Mouse (Mus musculus): ENCODE data around the gene Zfp827.
A peak's percentile ranks its signal among the peaks of the same experiment; 100 is the strongest.
"Not testable (repeated sequence)": the region's sequence is repeated elsewhere in the genome, so short reads cannot be mapped to it uniquely, and the experiment has no call there.

Zfp827 gene

GRCm38 (mm10) chr8:79113533-79113932 is 85.3 kb downstream of the Zfp827 start:
- no peak for DNase-seq

GRCm38 (mm10) chr8:79114561-79114960 is 86.3 kb downstream of the Zfp827 start:
- peak; percentile 25 for DNase-seq

- peak; percentile 47 for DNase-seq
Observed at GRCm38 (mm10) chr8:79116436-79116835, 88.2 kb downstream of the Zfp827 start.

- no peak for DNase-seq
Observed at GRCm38 (mm10) chr8:79117711-79118110, 89.5 kb downstream of the Zfp827 start.

- DNase-seq, result no peak
Observed at GRCm38 (mm10) chr8:79121614-79122013, 93.4 kb downstream of the Zfp827 start.

GRCm38 (mm10) chr8:79124231-79124630 is 96.0 kb downstream of the Zfp827 start:
- DNase-seq, result no peak

GRCm38 (mm10) chr8:79127211-79127816 is 99.1 kb downstream of the Zfp827 start:
- DNase-seq, result no peak

- DNase-seq, result not testable (repeated sequence)
Observed at GRCm38 (mm10) chr8:79128534-79128933, 100.3 kb downstream of the Zfp827 start.

GRCm38 (mm10) chr8:79139614-79140013 is 111.4 kb downstream of the Zfp827 start:
- DNase-seq, result no peak

GRCm38 (mm10) chr8:79140981-79141380 is 112.7 kb downstream of the Zfp827 start:
- DNase-seq, result no peak

- DNase-seq, result no peak
Observed at GRCm38 (mm10) chr8:79141592-79141991, 113.4 kb downstream of the Zfp827 start.

GRCm38 (mm10) chr8:79143729-79144128 is 115.5 kb downstream of the Zfp827 start:
- DNase-seq, result peak; percentile 17

- no peak for DNase-seq
Observed at GRCm38 (mm10) chr8:79145210-79145609, 117.0 kb downstream of the Zfp827 start.

GRCm38 (mm10) chr8:79145626-79146025 is 117.4 kb downstream of the Zfp827 start:
- no peak for DNase-seq

- no peak for DNase-seq
Observed at GRCm38 (mm10) chr8:79148799-79149198, 120.6 kb downstream of the Zfp827 start.

GRCm38 (mm10) chr8:79149880-79150279 is 121.6 kb downstream of the Zfp827 start:
- no peak for DNase-seq

- DNase-seq, result no peak
Observed at GRCm38 (mm10) chr8:79150544-79151192, 122.4 kb downstream of the Zfp827 start.

GRCm38 (mm10) chr8:79151644-79152043 is 123.4 kb downstream of the Zfp827 start:
- DNase-seq, result no peak

- no peak for DNase-seq
Observed at GRCm38 (mm10) chr8:79153201-79153600, 125.0 kb downstream of the Zfp827 start.

GRCm38 (mm10) chr8:79153637-79154036 is 125.4 kb downstream of the Zfp827 start:
- DNase-seq, result no peak

- DNase-seq, result peak; percentile 20
Observed at GRCm38 (mm10) chr8:79155556-79156161, 127.4 kb downstream of the Zfp827 start.

GRCm38 (mm10) chr8:79157366-79157765 is 129.1 kb downstream of the Zfp827 start:
- no peak for DNase-seq

GRCm38 (mm10) chr8:79158357-79158756 is 130.1 kb downstream of the Zfp827 start:
- no peak for DNase-seq

GRCm38 (mm10) chr8:79159397-79159796 is 131.2 kb downstream of the Zfp827 start:
- DNase-seq, result peak; percentile 15

All from lung, postnatal 36 days (tissue).